Mouse (Mus musculus): ENCODE measurements at regions not wholly inside any gene's neighbourhood (a gene's known extent, or its start where the extent isn't known, plus 50 kb on each side); places are given as distances from the start of the nearest gene placed in this dataset.

DNA sequence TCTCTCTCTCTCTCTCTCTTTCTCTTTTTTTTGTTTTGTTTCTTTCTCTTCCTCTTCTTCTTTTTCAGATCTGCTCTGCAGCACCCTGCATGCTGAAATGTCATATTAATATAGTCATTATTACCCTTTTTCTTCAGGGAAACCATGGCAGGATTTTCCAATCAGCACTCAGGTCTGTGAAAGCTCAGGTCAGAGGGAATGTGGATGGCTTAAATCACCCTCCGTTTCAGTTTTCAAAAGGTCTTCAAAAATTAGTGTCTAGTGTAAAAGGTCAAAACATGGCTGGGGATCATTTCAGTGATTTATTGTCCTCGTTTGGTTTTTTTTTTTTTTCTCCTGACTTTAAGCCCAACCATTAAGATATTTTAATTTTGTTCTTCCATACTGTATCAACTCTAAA lies 261.5 kb downstream of the Nr2f2 start:
- no peak for DNase-seq

DNA sequence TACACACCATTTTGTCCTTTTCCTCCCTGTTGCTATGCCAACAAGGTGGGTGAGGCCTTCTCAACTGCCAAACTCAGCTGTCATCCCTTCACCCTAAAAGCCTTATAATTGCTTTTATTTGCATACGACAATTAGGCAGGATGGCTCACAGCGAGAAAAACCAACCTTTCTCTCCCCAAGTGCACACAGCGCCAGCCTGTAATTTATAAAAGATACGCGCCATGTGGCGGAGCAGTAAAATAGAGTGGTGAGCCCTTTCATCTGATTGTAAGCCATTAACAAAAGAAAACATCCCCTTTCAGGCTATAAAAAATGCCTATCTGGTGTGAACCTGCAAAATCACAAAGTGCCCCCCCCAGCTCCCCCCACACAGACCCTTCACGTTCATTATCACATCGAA lies 262.0 kb downstream of the Nr2f2 start:
- peak in 1 of 2 experiments; percentile 3 for DNase-seq

DNA sequence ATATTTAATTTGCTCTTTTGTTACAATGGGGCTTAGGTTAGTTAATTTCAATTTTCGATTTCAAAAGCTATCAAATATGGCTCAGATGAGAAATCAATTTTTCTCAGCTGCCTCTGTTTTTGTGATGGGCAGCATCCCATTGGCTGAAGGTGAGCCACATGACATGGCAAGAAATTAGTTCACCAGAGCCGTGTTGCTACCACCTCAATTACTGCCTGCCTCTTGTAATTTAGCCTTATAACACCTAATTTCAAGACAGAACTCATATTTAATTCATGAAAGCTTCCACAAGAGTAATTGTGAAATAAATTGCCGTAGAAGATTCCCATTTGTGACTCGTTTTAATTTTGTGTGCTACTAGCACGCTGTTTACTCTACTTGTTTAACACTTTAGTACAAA lies 262.9 kb downstream of the Nr2f2 start:
- DNase-seq: no peak

DNA sequence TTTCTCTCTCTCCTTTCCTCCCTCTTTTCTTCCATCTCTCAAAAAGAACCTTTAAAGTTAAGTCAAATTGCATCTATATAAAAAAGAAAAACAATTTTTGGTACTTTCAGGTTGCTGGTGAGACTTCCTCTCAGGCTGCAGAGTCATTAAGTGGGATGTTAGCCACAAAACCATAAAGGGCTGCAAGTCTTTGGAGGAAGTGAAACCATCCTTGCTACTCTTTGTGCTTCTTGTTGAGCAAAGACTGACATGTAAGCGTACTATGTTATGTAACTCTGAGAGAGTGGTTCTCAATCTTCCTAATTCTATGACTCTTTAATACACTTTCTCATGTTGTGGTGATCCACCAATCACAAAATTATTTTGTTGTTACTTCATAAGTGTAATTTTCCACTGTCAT lies 267.5 kb downstream of the Nr2f2 start:
- DNase-seq: no peak

DNA sequence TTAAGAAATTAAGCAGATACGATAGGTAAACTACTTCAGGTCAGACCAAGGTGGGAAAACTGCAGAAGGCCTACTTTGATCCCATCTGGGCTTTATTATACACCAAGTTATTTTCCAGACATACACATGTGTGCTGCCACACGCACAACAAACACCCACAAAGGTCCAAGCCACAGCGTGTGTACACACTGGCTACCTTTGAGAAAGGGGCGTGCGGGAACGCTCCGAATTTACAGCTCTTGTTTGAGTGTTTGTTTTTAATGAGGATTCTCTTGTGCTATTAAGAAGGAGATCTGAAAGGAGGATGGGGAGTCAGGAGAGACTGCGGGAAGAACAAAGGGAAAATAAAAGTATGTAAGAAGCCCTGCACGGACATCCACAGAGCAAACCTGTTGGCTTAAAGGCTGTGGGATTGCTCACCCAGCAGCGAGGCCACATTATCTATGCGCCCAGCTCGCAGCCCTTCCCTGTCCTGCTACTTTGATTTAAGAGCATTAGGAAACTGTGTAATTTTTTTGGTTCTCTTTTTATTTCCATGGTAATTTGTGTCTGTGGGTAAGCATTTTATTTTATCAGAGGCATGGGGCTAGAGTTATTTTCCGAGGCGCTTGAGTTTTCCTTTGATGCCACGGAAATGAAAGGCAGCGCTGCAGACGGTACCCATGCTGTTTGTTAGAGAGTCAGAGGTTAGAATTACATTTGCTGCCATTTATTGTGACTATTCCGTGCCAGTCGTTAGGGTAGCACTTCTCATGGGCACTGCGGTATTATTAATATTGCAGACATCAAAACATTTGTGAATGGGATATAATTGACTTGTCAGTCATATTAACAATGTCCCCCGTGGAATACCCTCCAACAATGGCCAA lies 272.4 kb downstream of the Nr2f2 start:
- no peak for DNase-seq

DNA sequence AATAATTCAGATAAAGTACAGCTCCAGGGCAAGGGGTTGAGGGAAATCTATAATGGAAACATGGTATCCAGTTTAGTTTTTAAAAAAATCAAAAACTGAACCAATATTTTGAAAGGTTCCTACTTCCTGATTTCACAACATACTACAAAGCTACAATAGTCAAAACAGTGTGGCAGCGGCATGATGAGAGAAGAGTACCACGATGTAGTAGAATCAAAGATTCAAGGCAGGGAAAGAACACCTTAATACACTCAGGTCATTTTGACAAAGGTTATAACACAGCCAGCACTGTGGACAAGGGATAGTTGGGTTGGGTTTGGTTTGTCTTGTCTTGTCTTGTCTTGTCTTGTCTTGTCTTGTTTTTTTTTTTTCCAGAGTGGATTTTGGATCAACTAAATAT lies 274.4 kb downstream of the Nr2f2 start:
- DNase-seq: no peak

DNA sequence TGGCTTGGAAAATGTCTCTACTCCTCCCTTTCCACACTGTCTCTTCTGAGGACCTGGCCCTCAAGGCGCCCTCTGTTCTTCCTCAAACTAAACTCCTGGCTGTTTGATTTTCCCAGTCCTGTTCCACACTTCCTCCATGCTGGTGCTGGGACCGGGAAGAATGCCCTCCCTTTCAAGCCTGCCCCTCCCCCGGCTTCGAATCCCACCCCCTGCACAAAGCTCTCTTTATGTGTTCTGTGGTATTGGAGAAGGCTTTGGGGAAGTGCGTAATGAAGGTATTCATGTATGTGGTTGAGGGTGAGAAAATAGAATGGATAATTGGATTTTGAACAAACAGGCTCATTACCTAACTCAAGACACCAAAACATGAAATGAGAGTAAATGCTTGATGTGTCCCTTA lies 277.4 kb downstream of the Nr2f2 start:
- no peak for DNase-seq

DNA sequence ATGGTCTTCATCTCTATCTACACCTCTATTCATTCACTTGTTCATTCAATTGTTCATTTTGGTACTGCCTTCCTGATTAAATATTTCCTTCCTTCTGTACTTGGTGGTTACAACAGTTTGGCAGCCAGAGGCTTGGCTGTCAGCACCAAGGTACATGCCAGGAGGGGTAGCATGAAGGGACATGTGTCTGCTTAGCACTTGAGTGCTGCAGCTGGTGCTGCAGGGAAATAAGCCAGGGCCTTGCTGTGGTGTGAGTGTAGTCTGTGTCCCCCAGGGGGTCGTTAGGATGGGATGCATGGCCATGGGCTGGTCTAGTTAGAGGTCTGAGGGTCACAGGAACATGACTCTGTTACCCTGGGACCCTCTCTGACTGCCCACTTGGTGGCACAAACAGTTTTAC lies 296.9 kb downstream of the Nr2f2 start:
- DNase-seq: no peak

DNA sequence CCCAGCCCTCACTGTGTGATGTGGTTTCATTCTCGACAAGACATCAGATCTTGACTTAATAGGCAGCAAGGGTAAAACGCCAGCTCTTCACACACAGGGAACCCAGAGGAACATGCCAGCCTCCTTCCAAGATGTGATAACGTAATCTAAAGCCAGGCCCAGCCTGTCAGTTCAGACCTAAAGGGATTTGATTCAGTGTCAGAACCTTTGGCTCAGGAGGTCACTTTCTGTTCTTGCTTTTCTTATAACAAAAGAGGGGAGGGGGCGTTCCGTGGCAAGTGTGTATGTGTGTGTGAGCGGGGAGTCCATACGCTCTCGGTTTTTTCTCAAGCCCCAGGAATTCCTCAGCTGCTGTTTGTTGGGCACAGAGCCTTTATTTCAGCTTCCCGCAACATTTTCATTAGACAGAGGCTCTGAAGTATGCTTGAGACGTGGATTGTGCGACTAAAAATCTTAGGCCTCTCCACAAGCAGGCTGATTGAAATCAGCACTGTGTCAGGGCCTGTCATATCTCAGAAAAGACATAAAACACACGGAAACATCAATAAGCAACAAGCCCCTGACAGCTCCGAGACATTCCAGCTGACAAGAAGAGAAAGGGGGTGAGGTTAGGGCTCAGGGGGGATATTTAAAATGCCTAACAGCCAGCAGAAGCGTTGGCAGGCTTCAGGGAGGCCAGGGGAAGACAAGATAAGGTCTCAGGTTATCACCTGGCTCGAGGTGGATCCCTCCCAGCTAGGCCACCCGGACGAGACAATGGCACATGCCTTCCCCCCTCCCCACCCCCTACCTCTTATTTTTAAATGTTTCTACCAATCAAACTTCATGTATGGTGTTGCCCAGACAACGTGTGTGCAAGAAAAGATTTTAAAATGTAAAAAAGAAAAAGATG lies 298.5 kb downstream of the Nr2f2 start:
- no peak for DNase-seq

DNA sequence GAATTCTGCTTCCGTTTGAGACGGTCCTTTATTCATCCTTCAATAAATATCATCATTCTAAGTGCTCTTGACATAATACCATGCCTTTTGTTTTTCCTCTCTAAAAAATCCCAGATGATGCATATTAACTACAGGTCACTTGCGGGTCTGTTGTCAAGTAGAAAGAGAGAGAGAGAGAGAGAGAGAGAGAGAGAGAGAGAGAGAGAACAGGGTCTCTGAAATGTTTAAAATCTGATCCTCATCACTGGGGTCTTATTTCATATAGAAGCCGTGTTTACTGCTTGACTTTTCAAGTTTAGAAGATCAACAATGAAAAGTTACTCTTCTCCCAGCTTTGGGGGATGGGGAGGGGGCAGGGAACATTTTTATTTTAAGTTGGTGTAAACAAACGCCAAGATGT lies 299.5 kb downstream of the Nr2f2 start:
- no peak for DNase-seq

DNA sequence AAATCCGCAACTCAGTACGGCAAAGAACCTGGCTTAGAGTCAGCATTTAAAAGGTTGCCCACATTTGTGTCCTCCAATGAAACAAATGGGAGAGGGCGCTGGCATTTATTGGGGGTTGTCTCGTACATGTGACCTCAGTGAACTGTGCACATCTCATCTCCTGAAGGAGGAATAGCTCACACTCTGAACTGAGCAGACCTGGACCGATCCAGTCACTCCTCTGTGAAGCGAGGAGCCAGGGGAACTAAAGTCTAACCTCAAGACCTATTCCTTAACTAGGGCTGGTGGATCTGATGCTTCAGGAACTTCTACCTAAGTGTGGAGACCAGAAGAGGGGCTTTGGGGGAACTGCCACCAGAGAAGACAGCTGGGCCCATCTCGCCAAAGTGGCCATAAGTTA lies 300.1 kb downstream of the Nr2f2 start:
- no peak for DNase-seq

DNA sequence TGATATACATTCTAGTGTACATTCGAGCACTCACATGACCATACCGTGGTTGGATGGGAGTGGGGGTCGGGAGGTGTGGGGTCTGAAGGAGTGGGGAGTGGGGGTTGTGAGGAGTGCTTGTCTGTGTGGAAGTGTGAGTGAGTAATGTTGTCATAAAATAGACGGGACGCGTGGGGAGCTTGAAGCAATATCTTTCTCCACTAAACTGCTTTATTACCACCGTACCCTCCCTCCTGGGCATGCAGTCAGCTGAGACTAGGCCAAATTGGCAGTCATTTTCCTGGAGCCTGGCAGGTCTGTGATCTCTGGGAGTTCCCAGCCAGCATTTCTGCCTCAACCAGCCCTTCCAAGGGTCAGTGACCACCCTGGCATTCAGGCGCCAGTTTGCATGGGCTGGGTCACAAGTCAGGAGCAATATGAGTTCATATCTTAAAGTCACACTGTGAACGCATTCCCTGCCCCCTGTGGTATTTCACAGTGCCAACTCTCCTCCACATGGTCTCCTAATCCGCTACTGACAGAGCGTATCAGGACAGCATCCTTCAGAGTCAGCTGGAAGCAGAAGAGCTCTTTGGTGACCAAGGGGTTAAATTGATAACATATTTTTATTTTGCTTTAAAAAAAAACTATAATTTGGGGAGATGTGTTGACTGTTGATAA lies 300.9 kb downstream of the Nr2f2 start:
- DNase-seq: peak; percentile 11 to 18

DNA sequence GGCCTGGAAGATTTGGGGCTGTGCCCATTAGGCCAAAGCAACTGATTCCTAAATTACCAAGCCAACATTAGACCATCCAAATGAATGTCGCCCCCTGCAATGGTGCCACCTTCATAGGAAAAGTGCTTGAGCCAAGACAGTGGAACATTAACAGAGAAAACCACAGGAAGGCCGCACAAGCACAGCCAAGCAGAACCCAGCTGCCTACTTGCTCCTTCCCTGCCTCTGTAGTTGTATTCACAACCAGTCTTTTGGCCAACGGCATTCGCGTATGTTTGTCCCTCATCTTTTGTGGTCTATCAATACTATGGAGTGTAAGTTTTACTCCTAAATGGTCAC lies 319.2 kb downstream of the Nr2f2 start:
- DNase-seq: no peak

DNA sequence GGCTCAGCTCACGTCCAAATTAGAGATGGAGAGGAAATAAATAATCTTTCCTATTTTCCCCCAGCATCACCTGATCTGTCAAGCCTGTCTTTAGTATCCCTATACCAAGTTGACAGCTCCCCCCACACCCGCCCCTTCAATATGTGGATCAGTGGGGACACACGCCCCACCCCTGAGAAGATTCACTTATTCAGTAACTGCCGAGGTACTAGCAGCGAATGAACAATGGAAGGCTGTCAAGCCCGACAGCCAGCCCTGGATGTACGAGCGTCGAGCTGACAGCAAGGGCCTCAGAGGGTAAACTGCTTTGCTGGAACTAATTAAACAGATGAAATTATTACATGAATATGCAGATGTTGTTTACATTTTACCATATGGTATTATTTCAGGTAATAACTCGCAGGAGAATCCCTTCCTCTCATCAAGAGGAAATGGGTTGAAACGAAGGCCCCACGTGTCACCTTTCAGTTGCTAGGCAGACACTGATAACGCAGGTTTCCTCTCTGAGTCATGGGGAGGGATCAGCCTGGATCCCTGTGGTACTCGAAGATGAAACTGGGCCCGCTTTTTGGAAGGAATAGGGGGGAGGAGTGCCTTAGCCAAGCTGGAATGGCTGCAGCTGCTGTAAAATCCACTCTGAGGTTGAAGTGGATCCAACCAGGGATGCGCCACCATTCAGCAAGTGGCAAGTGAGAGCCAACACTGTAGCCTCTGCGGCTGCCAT lies 319.7 kb downstream of the Nr2f2 start:
- DNase-seq: no peak

DNA sequence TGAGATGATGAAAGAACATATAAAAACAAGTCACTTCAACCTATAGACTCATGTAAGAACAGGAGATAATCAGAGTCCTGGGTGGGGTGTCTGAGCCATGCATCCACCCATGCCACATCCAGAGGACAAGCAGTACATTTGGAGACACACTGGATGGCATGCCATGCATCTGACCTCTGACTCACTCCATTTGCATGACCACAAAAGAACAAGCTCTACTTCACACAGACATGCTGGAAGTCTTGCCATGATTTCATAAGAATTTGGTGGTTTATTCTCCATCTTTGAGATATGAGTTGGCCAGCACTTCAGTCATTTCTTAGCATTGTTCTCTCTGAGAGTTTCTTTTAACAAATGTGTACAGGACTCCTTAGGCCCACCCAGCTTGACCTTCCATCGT lies 329.5 kb downstream of the Nr2f2 start:
- DNase-seq: no peak

DNA sequence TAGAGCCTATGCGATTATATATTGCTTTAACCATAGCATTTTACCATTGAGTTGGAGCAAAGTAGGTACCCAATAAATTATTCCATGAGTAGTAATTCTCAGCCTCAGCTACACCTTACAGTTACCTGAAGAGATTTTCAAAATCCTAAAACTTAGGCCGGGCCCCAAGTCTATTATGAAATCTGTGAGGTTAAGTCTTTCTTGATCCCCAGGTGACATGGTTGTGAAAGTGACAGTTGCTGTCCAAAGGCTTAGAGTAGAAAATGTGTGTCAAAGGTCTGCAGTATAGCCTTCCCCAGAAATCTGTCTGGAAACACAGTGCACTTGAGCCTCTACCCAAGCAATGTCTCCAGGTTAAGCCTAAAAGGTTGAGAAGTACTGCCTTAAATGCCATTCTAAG lies 333.7 kb downstream of the Nr2f2 start:
- no peak for DNase-seq

DNA sequence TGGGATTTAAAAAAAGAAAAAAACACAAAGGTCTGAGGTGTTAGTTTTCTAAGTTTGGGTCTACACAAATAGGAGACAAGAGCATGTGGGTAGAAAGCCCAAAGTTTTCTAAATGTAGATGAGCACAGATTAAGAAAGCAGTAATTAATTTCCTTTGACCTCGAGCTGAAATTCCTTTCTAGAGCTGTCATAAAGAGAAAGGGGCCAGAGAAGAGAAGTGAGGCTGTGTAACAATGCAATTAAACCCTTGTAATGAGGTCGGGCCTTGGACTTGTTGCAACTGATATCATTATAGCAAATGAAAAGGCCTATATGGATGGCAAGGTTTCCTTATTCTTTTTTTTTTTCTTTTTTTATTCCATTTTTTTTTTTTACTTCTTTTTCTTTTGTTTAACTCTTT lies 337.2 kb downstream of the Nr2f2 start:
- DNase-seq: no peak

DNA sequence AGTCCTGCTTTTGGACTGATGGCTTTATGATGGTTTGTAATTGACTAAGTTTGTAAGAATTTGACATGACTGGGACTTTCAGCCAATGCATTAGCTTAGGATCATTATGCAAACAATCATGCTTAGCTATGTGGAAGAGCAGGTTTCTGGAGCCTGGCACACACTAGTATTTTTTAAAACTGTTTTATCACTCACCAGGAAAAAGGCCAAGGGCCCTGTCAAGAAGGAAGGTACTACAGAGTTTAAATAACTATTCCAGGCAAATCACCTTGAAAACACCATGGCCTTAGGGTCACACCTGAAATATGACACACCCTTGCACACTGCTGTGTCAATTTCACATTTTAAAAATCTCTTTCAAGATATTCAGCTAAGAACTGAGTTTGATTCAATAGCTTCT lies 341.0 kb downstream of the Nr2f2 start:
- DNase-seq: no peak

DNA sequence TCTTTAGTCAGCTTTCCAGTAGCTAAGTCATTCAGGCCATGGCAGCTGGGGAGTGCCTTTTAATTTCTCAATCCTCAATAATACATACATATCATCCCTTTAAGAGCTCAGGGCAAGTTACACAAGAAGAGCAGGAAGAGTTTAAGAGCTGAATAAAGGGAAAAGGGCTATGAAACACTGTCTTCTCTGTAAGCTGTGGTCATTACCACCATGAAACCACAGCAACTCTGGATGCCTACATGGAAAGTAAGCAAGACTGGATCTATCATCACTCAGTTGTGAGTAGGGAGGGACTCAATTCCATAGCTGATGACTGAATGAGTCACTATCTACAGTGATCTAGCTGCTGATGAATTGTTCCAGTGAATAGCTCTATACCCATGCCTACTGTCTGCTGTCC lies 349.9 kb downstream of the Nr2f2 start:
- no peak for DNase-seq

DNA sequence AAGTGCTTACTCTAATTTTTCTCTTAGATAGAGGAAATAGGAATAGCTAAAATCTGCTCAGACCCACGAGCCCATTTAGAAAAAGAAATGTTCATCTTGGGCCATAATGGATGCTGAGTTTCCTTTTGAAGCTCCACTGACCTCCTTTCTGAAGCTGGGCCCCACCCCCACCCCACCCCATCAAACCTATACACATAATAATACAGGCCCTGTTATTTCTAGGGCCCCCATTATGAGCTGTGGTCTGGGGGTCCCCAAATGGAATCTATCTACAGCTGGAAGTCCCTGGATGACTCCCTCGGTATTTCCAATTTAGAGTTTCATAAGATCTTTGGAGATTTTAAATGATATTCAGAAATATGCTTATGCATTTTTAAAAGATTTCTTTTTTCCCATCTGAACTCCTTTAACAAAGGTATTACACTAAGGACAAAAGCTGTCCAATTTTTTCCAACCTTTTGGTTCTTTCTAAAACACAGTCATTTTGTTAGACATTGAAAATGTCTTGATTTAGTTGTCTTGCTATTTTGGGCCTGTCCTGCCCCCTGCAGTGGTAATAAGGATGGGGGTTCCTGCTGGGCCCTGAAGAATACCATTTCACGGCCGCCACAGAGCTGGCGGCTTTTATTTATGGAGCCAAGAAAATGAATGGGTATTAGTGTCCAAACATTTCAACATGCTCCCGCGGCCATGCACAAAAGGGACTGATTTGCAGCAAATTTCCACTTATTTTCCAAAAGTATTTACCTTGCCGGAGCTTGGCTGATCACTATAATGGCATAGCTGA lies 363.1 kb downstream of the Nr2f2 start:
- DNase-seq: no peak

DNA sequence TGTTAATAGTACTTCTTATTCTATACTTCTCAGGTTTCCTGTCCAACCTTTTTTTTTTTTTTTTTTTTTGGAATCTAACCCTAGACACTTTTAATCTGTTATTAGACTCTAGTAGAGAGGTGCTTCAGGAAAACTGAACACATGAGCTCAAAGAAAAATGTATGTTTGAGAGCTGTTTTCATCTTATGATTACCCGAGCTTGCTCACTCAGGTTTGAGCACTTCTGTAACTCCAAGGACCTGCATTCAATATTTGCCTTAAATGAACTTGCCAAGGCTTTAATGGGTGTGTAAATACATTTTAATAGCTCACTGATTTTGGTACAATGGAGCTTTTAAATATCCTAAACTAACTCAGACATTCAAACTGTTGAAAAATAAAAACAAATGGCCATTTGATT lies 367.8 kb downstream of the Nr2f2 start:
- DNase-seq: no peak
